Mouse (Mus musculus) myocyte (in vitro differentiated cells): ENCODE results near the gene Rpl37. TPM values are rescaled to one million over a fixed set of nuclear protein-coding genes. Genes with fewer than 3 reads are reported as not detected.

Experiments
- H3K27me3 ChIP-seq: one replicate; pipeline ENCODE4 v1.6.1; 2011; ENCODE audit not compliant: control insufficient read depth, insufficient read depth, insufficient read length
- H3K36me3 ChIP-seq: one replicate; pipeline ENCODE4 v1.6.1; 2011; ENCODE audit not compliant: control insufficient read depth, insufficient read depth
- H3K4me2 ChIP-seq: one replicate; pipeline ENCODE4 v1.6.1; 2011; ENCODE audit warnings: low read depth, control low read depth
- H3K4me3 ChIP-seq: one replicate; pipeline ENCODE4 v1.5.1; 2011; ENCODE audit warnings: mild to moderate bottlenecking, control low read depth, moderate library complexity
- H3K79me2 ChIP-seq: one replicate; pipeline ENCODE4 v1.6.1; 2011; ENCODE audit not compliant: control insufficient read depth, insufficient read depth
- H3ac ChIP-seq: one replicate; pipeline ENCODE4 v1.6.1; 2011; ENCODE audit not compliant: control insufficient read depth, insufficient read length
- CEBPB ChIP-seq: IDR thresholded peaks from 2 replicates; pipeline ENCODE4 v1.6.1; 2011; ENCODE audit warnings: mild to moderate bottlenecking, moderate library complexity; ENCODE audit not compliant: poor library complexity, insufficient read depth, severe bottlenecking
- E2F4 ChIP-seq: IDR thresholded peaks from one replicate; pipeline ENCODE4 v1.6.1; 2011; ENCODE audit warnings: mild to moderate bottlenecking, control low read depth, moderate library complexity; ENCODE audit not compliant: insufficient read depth
- MAX ChIP-seq: IDR thresholded peaks from one replicate; pipeline ENCODE4 v1.6.1; 2011; ENCODE audit warnings: low read depth, mild to moderate bottlenecking, control low read depth
- MYOD1 ChIP-seq, 3 experiments: IDR thresholded peaks; one replicate each; pipeline ENCODE4 v1.6.1; 2011; ENCODE audit warnings: control low read depth in 2 of 3, low read depth in 2 of 3, mild to moderate bottlenecking in 2 of 3, moderate library complexity in 1 of 3; ENCODE audit not compliant: insufficient read length in 2 of 3, control insufficient read depth in 1 of 3
- MYOG ChIP-seq, 3 experiments: IDR thresholded peaks; one replicate each; pipeline ENCODE4 v1.6.1; 2011; ENCODE audit warnings: control low read depth in 2 of 3, low read depth in 2 of 3, mild to moderate bottlenecking in 2 of 3; ENCODE audit not compliant: insufficient read length in 2 of 3, control insufficient read depth in 1 of 3, insufficient read depth in 1 of 3
- POLR2A ChIP-seq: IDR thresholded peaks from one replicate; pipeline ENCODE4 v1.6.1; 2011; ENCODE audit warnings: low read depth, mild to moderate bottlenecking, control low read depth, moderate library complexity; ENCODE audit not compliant: insufficient read length
- POLR2AphosphoS2 ChIP-seq: IDR thresholded peaks from one replicate; pipeline ENCODE4 v1.6.1; 2011; ENCODE audit warnings: low read depth, control low read depth; ENCODE audit not compliant: insufficient read length
- REST ChIP-seq: IDR thresholded peaks from one replicate; pipeline ENCODE4 v1.6.1; 2011; ENCODE audit warnings: mild to moderate bottlenecking, control low read depth, moderate library complexity; ENCODE audit not compliant: insufficient read depth, insufficient read length
- SRF ChIP-seq: IDR thresholded peaks from one replicate; pipeline ENCODE4 v1.6.1; 2011; ENCODE audit warnings: low read depth; ENCODE audit not compliant: control insufficient read depth, insufficient read length
- TCF12 ChIP-seq: IDR thresholded peaks from one replicate; pipeline ENCODE4 v1.6.1; 2011; ENCODE audit warnings: mild to moderate bottlenecking, control low read depth; ENCODE audit not compliant: poor library complexity, insufficient read depth, severe bottlenecking
- TCF3 ChIP-seq: IDR thresholded peaks from one replicate; pipeline ENCODE4 v1.6.1; 2011; ENCODE audit warnings: low read depth, control low read depth; ENCODE audit not compliant: insufficient read length
- USF1 ChIP-seq: IDR thresholded peaks from one replicate; pipeline ENCODE4 v1.6.1; 2011; ENCODE audit warnings: low read depth, mild to moderate bottlenecking, control low read depth, moderate library complexity
- polyA plus RNA-seq: library from polyadenylated mRNA; unstranded; fragments of >200 nt; fragmentation: generic; extraction: Trizol; gene quantifications from one replicate; pipeline ENCODE4 v1.2.1, GENCODE M21; 2012; ENCODE audit warnings: missing spikeins

The Rpl37 gene
- polyA plus RNA-seq, 1 experiment: 3,306 TPM

DNA sequence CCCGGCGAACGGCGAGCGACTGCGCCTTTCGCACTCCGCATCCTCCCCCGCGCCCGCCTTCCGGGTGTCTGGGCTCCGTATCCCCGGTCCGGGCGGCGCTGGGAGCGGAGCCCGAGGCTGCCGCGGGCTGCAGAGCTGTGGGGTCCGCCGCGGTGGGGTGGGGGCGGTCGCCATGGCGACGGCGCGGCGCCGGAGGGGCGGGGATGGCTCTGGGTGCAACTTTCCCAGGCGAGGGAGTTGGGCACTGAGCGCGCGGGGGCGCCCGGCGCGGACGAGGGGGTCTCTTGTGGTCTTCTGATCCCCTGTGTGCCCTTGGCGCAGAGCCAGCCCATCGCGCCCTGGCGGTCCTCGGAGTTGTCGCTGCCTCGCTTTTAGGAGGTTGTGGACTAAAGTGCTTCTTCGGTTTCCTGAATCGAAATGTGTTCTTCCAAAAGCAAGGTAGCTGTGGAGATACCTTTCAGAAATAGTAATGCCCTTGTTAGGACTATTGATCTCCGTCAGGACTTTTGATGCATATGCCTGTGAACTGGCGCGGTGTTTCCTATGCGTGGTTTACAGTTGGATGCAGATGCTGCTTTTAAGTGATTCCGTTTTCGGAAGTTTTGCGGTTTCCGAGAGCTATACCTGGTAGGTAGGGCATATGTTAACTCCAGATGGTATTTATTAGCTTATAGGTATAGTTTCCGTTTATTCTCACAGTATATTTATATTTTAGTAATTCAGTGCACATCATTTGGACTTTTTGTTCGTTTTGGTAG lies 27.8 kb downstream of the Rpl37 start:
- Histone ChIP-seq H3K79me2 (peaks cover 52% of the 10 kb centered on the region), H3K27me3 (no peaks in the 10 kb centered on the region), H3K36me3 (no peaks in the 10 kb centered on the region), H3ac (peak overlapping the region; percentile 70), H3K4me3 (peak overlapping the region; percentile 53), H3K4me2 (peak overlapping the region; percentile 95)
- TF ChIP-seq MAX: no peak
- TF ChIP-seq USF1: no peak
- peak in 1 of 3 experiments; percentile 1 for TF ChIP-seq MYOD1 (IDR thresholded peaks at IDR 0.05; ENCODE audit: control insufficient read depth in 1 of 3, insufficient read length in 2 of 3, low read depth in 2 of 3)

DNA sequence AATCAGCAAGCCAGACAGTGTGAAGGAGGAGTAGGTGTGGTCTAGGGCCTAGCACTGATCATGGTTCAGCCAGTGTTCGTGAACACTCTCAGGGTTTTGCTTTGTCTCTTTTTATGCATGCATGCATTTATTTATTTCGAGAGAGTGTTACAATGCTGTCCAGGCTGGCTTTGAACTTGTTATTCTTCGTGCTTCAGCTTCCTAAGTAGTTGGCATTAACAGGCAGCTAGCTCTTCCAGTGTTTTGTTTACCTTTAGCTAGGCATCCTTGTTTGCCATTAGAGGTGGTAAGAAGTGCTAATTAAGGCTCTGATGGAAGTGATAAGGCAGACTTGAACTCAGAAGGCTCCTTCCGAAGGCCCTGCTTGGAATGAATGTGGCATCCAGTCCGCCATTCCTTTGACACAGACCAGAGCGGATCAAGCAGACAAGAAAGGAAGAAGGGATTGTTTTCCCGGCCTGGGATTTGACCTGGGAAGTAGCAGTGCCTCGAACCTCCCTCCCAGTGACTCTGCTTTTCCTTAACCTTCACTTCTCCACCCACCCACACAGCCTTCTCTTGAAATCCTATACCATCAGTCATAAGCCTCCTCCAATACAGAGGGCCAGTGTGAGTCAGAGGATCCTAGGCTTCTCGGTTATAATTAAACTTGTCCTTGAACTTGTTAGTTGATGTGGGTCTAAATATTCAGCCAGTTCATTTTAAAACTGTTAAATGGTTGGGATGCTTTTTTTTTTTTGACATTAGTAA lies 28.9 kb downstream of the Rpl37 start:
- Histone ChIP-seq H3K79me2 (peaks cover 63% of the 10 kb centered on the region), H3K4me3 (peak overlapping the region; percentile 53), H3K4me2 (peak overlapping the region; percentile 95), H3K36me3 (no peaks in the 10 kb centered on the region), H3ac (no peak overlapping the region), H3K27me3 (no peaks in the 10 kb centered on the region)
- no peak for TF ChIP-seq MYOG (IDR thresholded peaks at IDR 0.05; ENCODE audit: control insufficient read depth in 1 of 3, insufficient read depth in 1 of 3, insufficient read length in 2 of 3, low read depth in 2 of 3)
- TF ChIP-seq MAX: no peak
- no peak for TF ChIP-seq SRF
- TF ChIP-seq POLR2A: no peak
- TF ChIP-seq E2F4: no peak
- TF ChIP-seq TCF3: no peak
- no peak for TF ChIP-seq USF1
- no peak for TF ChIP-seq TCF12
- no peak for TF ChIP-seq POLR2AphosphoS2
- TF ChIP-seq MYOD1 (IDR thresholded peaks at IDR 0.05; ENCODE audit: control insufficient read depth in 1 of 3, insufficient read length in 2 of 3, low read depth in 2 of 3): no peak
- no peak for TF ChIP-seq CEBPB
- no peak for TF ChIP-seq REST

DNA sequence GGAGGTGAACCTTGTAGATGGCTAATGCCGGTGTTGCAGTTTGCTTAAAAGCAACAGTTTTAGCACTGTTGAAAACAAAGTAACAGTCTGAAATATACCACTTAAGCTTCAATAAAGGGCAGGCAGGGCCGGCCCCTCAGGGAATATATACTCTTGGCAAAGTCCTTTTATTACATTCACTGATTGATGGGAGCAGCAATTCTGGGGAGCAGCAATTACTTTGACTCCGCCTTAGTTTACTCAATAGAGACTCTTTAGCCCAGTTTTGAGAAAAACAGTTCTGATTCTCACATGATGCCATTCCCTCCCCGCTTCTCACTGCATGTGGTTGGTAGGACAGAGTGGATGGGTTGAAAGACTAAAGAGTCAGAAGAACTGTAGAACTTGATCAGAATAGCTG lies 32.7 kb downstream of the Rpl37 start:
- no peak for TF ChIP-seq POLR2AphosphoS2
- no peak for TF ChIP-seq POLR2A
- no peak for TF ChIP-seq SRF
- no peak for TF ChIP-seq MYOD1 (IDR thresholded peaks at IDR 0.05; ENCODE audit: control insufficient read depth in 1 of 3, insufficient read length in 2 of 3, low read depth in 2 of 3)
- TF ChIP-seq CEBPB: no peak
- TF ChIP-seq TCF12: no peak
- no peak for TF ChIP-seq MAX
- no peak for TF ChIP-seq USF1
- TF ChIP-seq TCF3: no peak
- no peak for TF ChIP-seq REST
- TF ChIP-seq MYOG (IDR thresholded peaks at IDR 0.05; ENCODE audit: control insufficient read depth in 1 of 3, insufficient read depth in 1 of 3, insufficient read length in 2 of 3, low read depth in 2 of 3): no peak
- no peak for TF ChIP-seq E2F4
- no peak overlapping the region for H3K4me3 ChIP-seq
- no peak overlapping the region for H3ac ChIP-seq
- peak overlapping the region; percentile 57 for H3K4me2 ChIP-seq
- no peaks in the 10 kb centered on the region for H3K36me3 ChIP-seq
- no peaks in the 10 kb centered on the region for H3K27me3 ChIP-seq
- peaks cover 100% of the 10 kb centered on the region for H3K79me2 ChIP-seq

DNA sequence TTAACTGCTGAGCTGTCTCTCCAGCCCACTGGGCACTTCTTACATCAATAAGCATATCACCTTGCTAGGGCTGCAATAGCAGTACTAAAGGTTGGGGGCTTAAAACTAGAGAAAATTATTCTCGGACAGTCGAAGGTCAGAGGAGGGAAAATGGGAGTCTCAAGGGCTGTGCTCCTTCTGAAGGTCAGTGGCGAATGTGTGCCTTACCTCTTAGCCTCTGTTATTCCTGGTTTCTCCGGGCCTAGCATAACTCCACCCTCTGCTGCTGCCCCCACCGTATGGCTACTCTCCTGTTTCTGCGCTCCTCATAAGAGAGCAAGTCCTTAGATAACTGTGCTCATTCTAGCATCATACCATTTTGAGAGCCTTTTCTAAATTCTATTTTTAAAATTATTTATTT lies 35.7 kb downstream of the Rpl37 start:
- no peak overlapping the region for H3K4me2 ChIP-seq
- H3K79me2 ChIP-seq: peaks cover 100% of the 10 kb centered on the region
- TF ChIP-seq SRF (no peak), POLR2AphosphoS2 (no peak), CEBPB (no peak), REST (no peak), TCF3 (no peak), USF1 (no peak)
- no peaks in the 10 kb centered on the region for H3K27me3 ChIP-seq
- no peak overlapping the region for H3K4me3 ChIP-seq
- H3ac ChIP-seq: no peak overlapping the region
- H3K36me3 ChIP-seq: no peaks in the 10 kb centered on the region

DNA sequence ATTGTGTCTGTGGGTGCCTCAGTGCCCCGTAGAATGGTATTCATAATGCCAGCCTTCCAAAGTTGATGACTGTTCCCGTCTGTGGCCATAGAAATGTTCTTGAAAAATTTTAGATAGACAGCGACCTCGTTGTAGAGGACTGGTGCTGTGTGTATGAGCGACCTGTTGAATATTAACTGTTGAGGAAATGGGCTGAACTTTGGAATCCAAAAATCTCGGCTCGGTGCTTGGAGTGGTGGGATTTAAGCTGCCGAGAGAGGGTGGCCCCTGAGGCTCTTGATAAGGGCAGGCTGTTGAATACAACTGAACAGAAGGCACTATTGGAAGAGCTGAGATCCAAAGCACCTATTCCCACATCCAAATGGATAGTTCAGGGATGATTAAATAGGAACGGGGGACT lies 38.2 kb downstream of the Rpl37 start:
- peaks cover 100% of the 10 kb centered on the region for H3K79me2 ChIP-seq
- H3K4me3 ChIP-seq: no peak overlapping the region
- H3K4me2 ChIP-seq: no peak overlapping the region
- H3ac ChIP-seq: no peak overlapping the region
- no peaks in the 10 kb centered on the region for H3K27me3 ChIP-seq
- no peaks in the 10 kb centered on the region for H3K36me3 ChIP-seq
- no peak for TF ChIP-seq SRF
- no peak for TF ChIP-seq MAX
- no peak for TF ChIP-seq E2F4
- TF ChIP-seq TCF3: no peak
- TF ChIP-seq MYOD1 (IDR thresholded peaks at IDR 0.05; ENCODE audit: control insufficient read depth in 1 of 3, insufficient read length in 2 of 3, low read depth in 2 of 3): no peak
- no peak for TF ChIP-seq MYOG (IDR thresholded peaks at IDR 0.05; ENCODE audit: control insufficient read depth in 1 of 3, insufficient read depth in 1 of 3, insufficient read length in 2 of 3, low read depth in 2 of 3)
- no peak for TF ChIP-seq CEBPB
- TF ChIP-seq USF1: no peak
- no peak for TF ChIP-seq POLR2AphosphoS2
- no peak for TF ChIP-seq REST
- TF ChIP-seq TCF12: no peak
- TF ChIP-seq POLR2A: no peak
